Mouse (Mus musculus): ENCODE results near the gene Acat3.
"Not testable (repeated sequence)": the region's sequence is repeated elsewhere in the genome, so short reads cannot be mapped to it uniquely, and the experiment has no call there.

The Acat3 gene

GRCm38 (mm10) chr17:12940151-12940805 is at the start of gene Acat3:
Gene Acat3 (minus strand): TSS chr17:12940600.
- peak; percentile 73 for DNase-seq

- not testable (repeated sequence) for DNase-seq
Observed at GRCm38 (mm10) chr17:12988096-12988495, 47.7 kb upstream of the Acat3 start.

GRCm38 (mm10) chr17:12983988-12984387 is 43.6 kb upstream of the Acat3 start:
- no peak for DNase-seq

GRCm38 (mm10) chr17:12978546-12978945 is 38.1 kb upstream of the Acat3 start:
- no peak for DNase-seq

GRCm38 (mm10) chr17:12973851-12974250 is 33.5 kb upstream of the Acat3 start:
- no peak for DNase-seq

GRCm38 (mm10) chr17:12967173-12967572 is 26.8 kb upstream of the Acat3 start:
- DNase-seq = no peak

GRCm38 (mm10) chr17:12963476-12963875 is 23.1 kb upstream of the Acat3 start:
- DNase-seq = no peak

GRCm38 (mm10) chr17:12960331-12960873 is 20.0 kb upstream of the Acat3 start, which contains the start of gene Acat2:
Gene Acat2 (minus strand): TSS chr17:12960747.
- DNase-seq = peak; percentile 96

GRCm38 (mm10) chr17:12959377-12959776 is 19.0 kb upstream of the Acat3 start:
- DNase-seq = peak; percentile 42

GRCm38 (mm10) chr17:12956664-12957063 is 16.3 kb upstream of the Acat3 start:
- DNase-seq = peak; percentile 32

GRCm38 (mm10) chr17:12949669-12950068 is 9.3 kb upstream of the Acat3 start:
- no peak for DNase-seq

GRCm38 (mm10) chr17:12942459-12943162 is 2.2 kb upstream of the Acat3 start:
- no peak for DNase-seq

GRCm38 (mm10) chr17:12941543-12942260 is 1.3 kb upstream of the Acat3 start:
- DNase-seq = no peak

- DNase-seq = not testable (repeated sequence)
Observed at GRCm38 (mm10) chr17:12939377-12940148, 837 bp downstream of the Acat3 start.

GRCm38 (mm10) chr17:12938077-12938476 is 2.3 kb downstream of the Acat3 start:
- DNase-seq = no peak

- no peak for DNase-seq
Observed at GRCm38 (mm10) chr17:12937412-12937970, 2.9 kb downstream of the Acat3 start.

- DNase-seq = no peak
Observed at GRCm38 (mm10) chr17:12935719-12936118, 4.7 kb downstream of the Acat3 start.

- DNase-seq = not testable (repeated sequence)
Observed at GRCm38 (mm10) chr17:12931576-12931975, 8.8 kb downstream of the Acat3 start.

- no peak for DNase-seq
Observed at GRCm38 (mm10) chr17:12925703-12926180, 14.7 kb downstream of the Acat3 start.

- DNase-seq = no peak
Observed at GRCm38 (mm10) chr17:12925001-12925400, 15.4 kb downstream of the Acat3 start.

- DNase-seq = no peak
Observed at GRCm38 (mm10) chr17:12921073-12921472, 19.3 kb downstream of the Acat3 start.
